Mouse (Mus musculus) olfactory bulb, adult 2 months (tissue): ENCODE measurements at regions not wholly inside any gene's neighbourhood (a gene's known extent, or its start where the extent isn't known, plus 50 kb on each side); places are given as distances from the start of the nearest gene placed in this dataset.

ENCODE experiments used
- H3K27ac ChIP-seq: fragments of 200-500 bp; 2 replicates; pipeline ENCODE4 v1.5.1; 2012; ENCODE audit warnings: low read depth, low read length; ENCODE audit not compliant: insufficient read depth
- H3K4me1 ChIP-seq: fragments of 200-500 bp; 2 replicates; pipeline ENCODE4 v1.6.1; 2012; ENCODE audit warnings: low read length; ENCODE audit not compliant: control insufficient read depth, insufficient read depth
- H3K4me3 ChIP-seq: fragments of 200-500 bp; 2 replicates; pipeline ENCODE4 v1.5.1; 2012; ENCODE audit warnings: mild to moderate bottlenecking, low read depth, low read length, moderate library complexity; ENCODE audit not compliant: insufficient read depth
- CTCF ChIP-seq: fragments of 200-500 bp; IDR thresholded peaks from 2 replicates; pipeline ENCODE4 v1.5.1; 2012; ENCODE audit warnings: low read depth, mild to moderate bottlenecking, low read length, moderate library complexity; ENCODE audit not compliant: insufficient read depth
- POLR2A ChIP-seq: fragments of 200-500 bp; IDR thresholded peaks from 2 replicates; pipeline ENCODE4 v1.6.1; 2012; ENCODE audit warnings: mild to moderate bottlenecking, low read depth, low read length, moderate library complexity; ENCODE audit not compliant: insufficient read depth
- WGBS: fragments of 180-500 bp; shearing (Covaris S2); methylation state at CpG from one replicate; pipeline ENCODE4 v1.1.7; 2018; 5-methylcytosine and 5-hydroxymethylcytosine counted together

- WGBS: 78% methylated on average over 4 of the region's 4 CpGs
- H3K4me1 ChIP-seq: no peaks in the 10 kb centered on the region
- H3K27ac ChIP-seq: no peak overlapping the region
- no peak overlapping the region for H3K4me3 ChIP-seq
- TF ChIP-seq CTCF: no peak
- no peak for TF ChIP-seq POLR2A
Observed at GRCm38 (mm10) chr5:39273710-39274385, 397.2 kb upstream of the Clnk start.

GRCm38 (mm10) chr5:39267106-39267505 is 390.5 kb upstream of the Clnk start:
- Histone ChIP-seq H3K4me1 (no peaks in the 10 kb centered on the region), H3K4me3 (no peak overlapping the region), H3K27ac (no peak overlapping the region)
- 34% methylated on average over 1 of the region's 1 CpGs for WGBS
- TF ChIP-seq CTCF (no peak), POLR2A (no peak)

- TF ChIP-seq POLR2A: no peak
- no peak for TF ChIP-seq CTCF
- WGBS: 31% methylated on average over 1 of the region's 1 CpGs
Observed at GRCm38 (mm10) chr5:39260721-39261190, 384.1 kb upstream of the Clnk start.

GRCm38 (mm10) chr5:39257745-39258144 is 381.1 kb upstream of the Clnk start:
- Histone ChIP-seq H3K27ac (no peak overlapping the region), H3K4me1 (no peaks in the 10 kb centered on the region), H3K4me3 (no peak overlapping the region)
- WGBS: 94% methylated on average over 2 of the region's 2 CpGs
- no peak for TF ChIP-seq POLR2A
- no peak for TF ChIP-seq CTCF

More at GRCm38 (mm10) chr5:39260721-39261190, 384.1 kb upstream of the Clnk start:
- no peak overlapping the region for H3K27ac ChIP-seq
- H3K4me1 ChIP-seq: no peaks in the 10 kb centered on the region
- H3K4me3 ChIP-seq: no peak overlapping the region

GRCm38 (mm10) chr5:39252206-39252605 is 375.6 kb upstream of the Clnk start:
- no peaks in the 10 kb centered on the region for H3K4me1 ChIP-seq
- WGBS: 64% methylated on average over 3 of the region's 3 CpGs
- no peak overlapping the region for H3K27ac ChIP-seq

GRCm38 (mm10) chr5:39251021-39251420 is 374.4 kb upstream of the Clnk start:
- no peak overlapping the region for H3K4me3 ChIP-seq
- no peak overlapping the region for H3K27ac ChIP-seq
- H3K4me1 ChIP-seq: no peaks in the 10 kb centered on the region
- no peak for TF ChIP-seq POLR2A
- TF ChIP-seq CTCF: no peak

More at GRCm38 (mm10) chr5:39252206-39252605, 375.6 kb upstream of the Clnk start:
- TF ChIP-seq POLR2A (no peak), CTCF (no peak)
- H3K4me3 ChIP-seq: no peak overlapping the region

GRCm38 (mm10) chr5:39219698-39220097 is 343.1 kb upstream of the Clnk start:
- no peaks in the 10 kb centered on the region for H3K4me1 ChIP-seq
- TF ChIP-seq POLR2A: no peak
- TF ChIP-seq CTCF: no peak
- 50% methylated on average over 5 of the region's 5 CpGs for WGBS
- H3K4me3 ChIP-seq: no peak overlapping the region
- no peak overlapping the region for H3K27ac ChIP-seq

GRCm38 (mm10) chr5:39216326-39216725 is 339.7 kb upstream of the Clnk start:
- WGBS: 72% methylated on average over 5 of the region's 5 CpGs
- Histone ChIP-seq H3K4me3 (no peak overlapping the region), H3K27ac (no peak overlapping the region), H3K4me1 (no peaks in the 10 kb centered on the region)
- no peak for TF ChIP-seq POLR2A
- TF ChIP-seq CTCF: no peak

GRCm38 (mm10) chr5:39215016-39215415 is 338.4 kb upstream of the Clnk start:
- Histone ChIP-seq H3K27ac (no peak overlapping the region), H3K4me3 (no peak overlapping the region), H3K4me1 (no peaks in the 10 kb centered on the region)
- TF ChIP-seq POLR2A (no peak), CTCF (no peak)
- 42% methylated on average over 3 of the region's 3 CpGs for WGBS
